7 mouse cellular contexts compared by ENCODE assay signal in the genomic region with DNA sequence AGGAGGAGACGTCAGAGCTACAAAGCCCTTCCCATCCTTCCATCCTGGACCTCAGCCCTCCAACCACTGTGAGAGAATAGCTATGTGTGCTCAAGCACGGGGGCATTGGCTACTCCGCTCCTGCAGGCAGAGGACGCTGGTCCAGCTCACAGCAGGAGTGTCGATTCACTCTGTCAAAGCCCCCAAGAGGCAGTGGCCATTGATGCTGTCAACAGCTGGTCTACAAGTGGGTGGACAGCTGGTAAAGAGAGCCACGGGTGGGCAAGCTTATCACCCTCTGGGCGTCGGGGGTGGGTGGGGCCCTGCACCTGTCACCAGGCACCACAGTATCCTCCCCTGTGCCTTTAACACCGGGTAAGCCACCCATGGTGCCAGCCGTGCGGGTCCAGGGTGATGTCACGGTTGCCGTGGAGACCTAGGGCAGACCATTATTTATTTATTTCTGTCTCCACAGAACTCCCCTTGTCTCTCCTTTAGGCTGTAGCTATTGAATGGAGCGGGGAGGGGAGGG. TPM values are rescaled to one million over a fixed set of nuclear protein-coding genes. Genes with fewer than 3 reads are reported as not detected.
DNase-seq lines count a peak whose midpoint lies in the region; ATAC-seq and TF ChIP-seq lines count a peak whose summit lies in the region.

No protein-coding gene starts in this region.

- TF ChIP-seq POLR2A in brain, embryonic 14.5 days (IDR thresholded peaks at IDR 0.05; ENCODE audit: borderline replicate concordance, extremely low read depth, insufficient read depth, insufficient read length, poor library complexity, severe bottlenecking): no peak

- 58% methylated on average over 14 of the region's 14 CpGs for WGBS in embryonic facial prominence, embryonic 12.5 days
- WGBS in midbrain, postnatal 0 days: 17% methylated on average over 14 of the region's 14 CpGs

- 0 out of 2 replicates have a peak, but pooled peaks cover 5% of the 10 kb centered on the region for H3K4me1 ChIP-seq in embryonic facial prominence, embryonic 12.5 days
- H3K4me1 ChIP-seq in midbrain, postnatal 0 days (ENCODE audit: insufficient read depth, low read length): peaks cover 9% of the 10 kb centered on the region; the same call in 1 of the 2 replicates

- no peak for TF ChIP-seq CTCF in brain, embryonic 14.5 days (IDR thresholded peaks at IDR 0.05; ENCODE audit: borderline replicate concordance, extremely low read depth, insufficient read depth, insufficient read length)
- peak; percentile 49 for TF ChIP-seq CTCF in midbrain, postnatal 0 days (IDR thresholded peaks at IDR 0.05)

- H3K9ac ChIP-seq in embryonic facial prominence, embryonic 12.5 days: no peak overlapping the region
- H3K9ac ChIP-seq in midbrain, postnatal 0 days (replicated peaks; ENCODE audit: low read length, poor library complexity, severe bottlenecking): no peak overlapping the region

- H3K4me2 ChIP-seq in embryonic facial prominence, embryonic 12.5 days (replicated peaks): no peak overlapping the region
- H3K4me2 ChIP-seq in midbrain, postnatal 0 days (ENCODE audit: low read depth, low read length, poor library complexity, severe bottlenecking): peak overlapping the region; percentile 32

- peak; percentile 70; the same call in 1 of the 2 replicates for ATAC-seq in embryonic facial prominence, embryonic 12.5 days (ENCODE audit: insufficient number of reproducible peaks, insufficient read depth, low FRiP score, low TSS enrichment)
- ATAC-seq in midbrain, postnatal 0 days (ENCODE audit: low FRiP score): peak; percentile 91

- H3K4me3 ChIP-seq in embryonic facial prominence, embryonic 12.5 days: no peak overlapping the region
- H3K4me3 ChIP-seq in midbrain, postnatal 0 days (ENCODE audit: low read depth, low read length): no peak overlapping the region

- no peaks in the 10 kb centered on the region for H3K36me3 ChIP-seq in embryonic facial prominence, embryonic 12.5 days
- peaks cover 5% of the 10 kb centered on the region for H3K36me3 ChIP-seq in midbrain, postnatal 0 days (ENCODE audit: insufficient read depth, low read length)

- DNase-seq in brain, embryonic 14.5 days (ENCODE audit: low read depth): peak; percentile 96
- peak; percentile 51 to 66 for DNase-seq in layer of hippocampus, adult 18-20 months (ENCODE audit: low spot score in 2 of 2)
- peak; percentile 90 for DNase-seq in midbrain, postnatal 0 days (ENCODE audit: low spot score)
- no peak for DNase-seq in c-Kit-positive CD71-positive TER-119-positive erythroid progenitor cells, embryonic 14.5 days (ENCODE audit: low spot score)
- DNase-seq in adrenal gland, adult 2 months: no peak
- DNase-seq in lung, postnatal 4 days: no peak

- H3K27me3 ChIP-seq in embryonic facial prominence, embryonic 12.5 days: 0 out of 2 replicates have a peak, but pooled peaks cover 3% of the 10 kb centered on the region
- H3K27me3 ChIP-seq in midbrain, postnatal 0 days (ENCODE audit: insufficient read depth, low read length): no peaks in the 10 kb centered on the region

- no peak overlapping the region for H3K27ac ChIP-seq in embryonic facial prominence, embryonic 12.5 days
- peak overlapping the region; percentile 72 for H3K27ac ChIP-seq in midbrain, postnatal 0 days (ENCODE audit: low read depth, low read length)

- H3K9me3 ChIP-seq in embryonic facial prominence, embryonic 12.5 days: no peaks in the 10 kb centered on the region
- no peaks in the 10 kb centered on the region for H3K9me3 ChIP-seq in midbrain, postnatal 0 days (ENCODE audit: low read length)

RNA-seq across cellular contexts. Expression of gene Mmd2, which starts 24.9 kb away (rescaled TPM):
- 25.5 and 29.0 TPM in 2 replicates for polyA plus RNA-seq in brain, embryonic 14.5 days (2012; rRNA removed)
- polyA plus RNA-seq in embryonic facial prominence, embryonic 12.5 days (2016; fragmentation: Nextera tagmentation; extraction: Ambion mirVana): 5.1 and 6.0 TPM in 2 replicates
- 100 to 1,000 TPM; 160 to 165 TPM for total RNA-seq in layer of hippocampus, adult 18-20 months (2021)
- 114 and 153 TPM in 2 replicates for total RNA-seq in midbrain, postnatal 0 days (2014; rRNA removed)
- polyA plus RNA-seq in midbrain, postnatal 0 days (2015; fragmentation: Nextera tagmentation; extraction: Ambion mirVana): 120 and 137 TPM in 2 replicates
- total RNA-seq in adrenal gland, adult 2 months (2021): 10 to 100 TPM; 35.9 to 53.9 TPM
- polyA plus RNA-seq in adrenal gland, adult 2 months (2012; rRNA removed): 32.0 and 51.8 TPM in 2 replicates

RNA-seq across cellular contexts. Expression of gene Radil, which starts 32.8 kb away (rescaled TPM):
- 18.6 and 23.2 TPM in 2 replicates for polyA plus RNA-seq in brain, embryonic 14.5 days (2012; rRNA removed)
- polyA plus RNA-seq in embryonic facial prominence, embryonic 12.5 days (2016; fragmentation: Nextera tagmentation; extraction: Ambion mirVana): 6.4 and 6.9 TPM in 2 replicates
- 10 to 100 TPM; 12.3 to 13.3 TPM for total RNA-seq in layer of hippocampus, adult 18-20 months (2021)
- 17.0 and 20.4 TPM in 2 replicates for total RNA-seq in midbrain, postnatal 0 days (2014; rRNA removed)
- polyA plus RNA-seq in midbrain, postnatal 0 days (2015; fragmentation: Nextera tagmentation; extraction: Ambion mirVana): 15.4 and 17.2 TPM in 2 replicates
- 1 to 10 TPM; 3.5 to 9.3 TPM for total RNA-seq in adrenal gland, adult 2 months (2021)
- 4.9 and 8.3 TPM in 2 replicates for polyA plus RNA-seq in adrenal gland, adult 2 months (2012; rRNA removed)

RNA-seq across cellular contexts. Expression of gene Wipi2, which starts 43.8 kb away (rescaled TPM):
- polyA plus RNA-seq in brain, embryonic 14.5 days (2012; rRNA removed): 51.5 and 51.7 TPM in 2 replicates
- polyA plus RNA-seq in embryonic facial prominence, embryonic 12.5 days (2016; fragmentation: Nextera tagmentation; extraction: Ambion mirVana): 67.2 and 73.4 TPM in 2 replicates
- total RNA-seq in layer of hippocampus, adult 18-20 months (2021): 100 to 1,000 TPM in 1 of 2 experiments, 10 to 100 TPM in 1; 100.0 to 107 TPM
- total RNA-seq in midbrain, postnatal 0 days (2014; rRNA removed): 61.5 and 69.7 TPM in 2 replicates
- 40.0 and 42.3 TPM in 2 replicates for polyA plus RNA-seq in midbrain, postnatal 0 days (2015; fragmentation: Nextera tagmentation; extraction: Ambion mirVana)
- 100 to 1,000 TPM in 1 of 2 experiments, 10 to 100 TPM in 1; 90.9 to 108 TPM for total RNA-seq in adrenal gland, adult 2 months (2021)
- 58.0 and 63.5 TPM in 2 replicates for polyA plus RNA-seq in adrenal gland, adult 2 months (2012; rRNA removed)

RNA-seq across cellular contexts. Expression of gene Papolb, which starts 53.8 kb away (rescaled TPM):
- polyA plus RNA-seq in brain, embryonic 14.5 days (2012; rRNA removed): 0.34 and 0.49 TPM in 2 replicates
- polyA plus RNA-seq in embryonic facial prominence, embryonic 12.5 days (2016; fragmentation: Nextera tagmentation; extraction: Ambion mirVana): 0.17 and 0.36 TPM in 2 replicates
- total RNA-seq in layer of hippocampus, adult 18-20 months (2021): under 1 TPM; 0.54 to 0.86 TPM
- total RNA-seq in midbrain, postnatal 0 days (2014; rRNA removed): 0.66 and 0.85 TPM in 2 replicates
- 0.09 and 0.14 TPM in 2 replicates for polyA plus RNA-seq in midbrain, postnatal 0 days (2015; fragmentation: Nextera tagmentation; extraction: Ambion mirVana)
- under 1 TPM; 0.09 to 0.21 TPM for total RNA-seq in adrenal gland, adult 2 months (2021)
- polyA plus RNA-seq in adrenal gland, adult 2 months (2012; rRNA removed): 0.03 TPM in 1 of 2 replicates, not detected in the other

Comparison
In these comparisons a context has a peak if more than half of its experiments do, and no peak if none do; other contexts are left out.
1. DNase-seq: peak in brain, embryonic 14.5 days (single experiment), layer of hippocampus, adult 18-20 months (2 of 2) and midbrain, postnatal 0 days (single experiment); none in c-Kit-positive CD71-positive TER-119-positive erythroid progenitor cells, embryonic 14.5 days (single experiment), adrenal gland, adult 2 months (single experiment) and lung, postnatal 4 days (0 of 2).